Mouse (Mus musculus): ENCODE measurements around the gene Dmrt3. TPM values are rescaled to one million over a fixed set of nuclear protein-coding genes. Genes with fewer than 3 reads are reported as not detected.

Gene Dmrt3
- polyA plus RNA-seq, 1 experiment: 1.4 TPM

DNA sequence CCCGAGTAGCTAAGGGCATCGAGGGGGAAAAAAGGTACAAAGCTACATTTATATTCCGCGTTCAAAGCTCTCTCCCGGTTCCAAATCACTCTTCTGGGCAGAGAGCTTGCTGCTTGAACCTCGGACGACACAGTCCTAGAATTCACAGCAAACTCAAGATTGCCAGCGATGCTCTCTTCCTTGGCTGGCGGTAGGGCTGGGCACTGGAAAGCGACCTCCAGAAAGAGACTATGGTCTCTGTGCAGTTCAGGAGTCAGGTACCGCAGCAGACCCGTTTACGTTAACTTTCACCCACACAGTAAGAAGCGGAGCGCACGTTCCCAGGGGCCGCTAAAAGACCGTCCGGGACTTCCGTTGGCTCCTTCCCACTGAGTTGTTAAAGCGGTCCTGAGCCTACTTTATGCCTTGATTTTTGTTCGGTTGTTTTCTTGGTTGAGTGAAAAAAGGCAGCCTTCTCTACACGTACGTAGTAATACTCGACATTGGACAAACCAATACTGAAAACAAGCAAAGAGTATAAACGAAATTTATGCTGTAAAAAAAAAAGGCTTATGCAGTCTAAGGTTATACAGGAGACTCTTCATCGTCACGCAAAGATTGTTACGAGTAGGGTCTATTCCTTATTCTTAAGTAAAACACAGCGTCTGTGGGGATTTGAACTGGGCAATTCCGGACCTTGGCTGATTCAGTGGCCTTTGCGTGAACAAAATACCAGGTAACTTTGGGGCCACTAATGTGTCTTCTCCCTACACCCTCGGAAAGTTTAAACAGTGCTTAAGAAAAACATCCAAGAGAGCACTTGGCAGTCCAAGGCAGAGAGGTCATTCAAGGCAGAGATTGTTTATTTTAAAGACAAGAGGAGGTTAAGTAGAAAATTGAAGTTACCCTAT lies 895 bp upstream of the Dmrt3 start:
- Histone ChIP-seq H3K4me3 (ENCODE audit: low read depth, low read length) (no peak overlapping the region), H3K27me3 (ENCODE audit: control insufficient read depth, insufficient read depth, low read length, poor library complexity, severe bottlenecking) (peaks cover 32% of the 10 kb centered on the region), H3K27ac (ENCODE audit: insufficient read depth, low read length) (no peak overlapping the region), H3K9ac (ENCODE audit: low read depth, poor library complexity, severe bottlenecking) (peak overlapping the region; percentile 81; the same call in 1 of the 2 replicates), H3K4me1 (ENCODE audit: control insufficient read depth, insufficient read depth, low read length) (no peaks in the 10 kb centered on the region), H3K36me3 (ENCODE audit: control insufficient read depth, insufficient read depth, low read length, poor library complexity, severe bottlenecking) (no peaks in the 10 kb centered on the region), H3K9me3 (replicated peaks; ENCODE audit: control insufficient read depth, insufficient read depth, low read length, poor library complexity, severe bottlenecking) (no peaks in the 10 kb centered on the region)
- TF ChIP-seq CTCF (IDR thresholded peaks at IDR 0.05; ENCODE audit: low read depth, low read length): no peak
- TF ChIP-seq EP300 (IDR thresholded peaks at IDR 0.05; ENCODE audit: insufficient read depth, low read depth, low read length): no peak
- TF ChIP-seq POLR2A (IDR thresholded peaks at IDR 0.05; ENCODE audit: insufficient read depth, low read length): no peak

- no peaks in the 10 kb centered on the region for H3K36me3 ChIP-seq (ENCODE audit: control insufficient read depth, insufficient read depth, low read length, poor library complexity, severe bottlenecking)
- peak overlapping the region; percentile 71 for H3K4me3 ChIP-seq (ENCODE audit: low read depth, low read length)
- no peak overlapping the region for H3K27ac ChIP-seq (ENCODE audit: insufficient read depth, low read length)
- peak overlapping the region; percentile 81 for H3K9ac ChIP-seq (ENCODE audit: low read depth, poor library complexity, severe bottlenecking)
- H3K9me3 ChIP-seq (replicated peaks; ENCODE audit: control insufficient read depth, insufficient read depth, low read length, poor library complexity, severe bottlenecking): no peaks in the 10 kb centered on the region
- peaks cover 32% of the 10 kb centered on the region for H3K27me3 ChIP-seq (ENCODE audit: control insufficient read depth, insufficient read depth, low read length, poor library complexity, severe bottlenecking)
- H3K4me1 ChIP-seq (ENCODE audit: control insufficient read depth, insufficient read depth, low read length): no peaks in the 10 kb centered on the region
- TF ChIP-seq POLR2A (IDR thresholded peaks at IDR 0.05; ENCODE audit: insufficient read depth, low read length) (no peak), EP300 (IDR thresholded peaks at IDR 0.05; ENCODE audit: insufficient read depth, low read depth, low read length) (no peak), CTCF (IDR thresholded peaks at IDR 0.05; ENCODE audit: low read depth, low read length) (no peak)
These were observed 460 bp downstream of the Dmrt3 start for GRCm38 (mm10) chr19:25610411-25611111.

DNA sequence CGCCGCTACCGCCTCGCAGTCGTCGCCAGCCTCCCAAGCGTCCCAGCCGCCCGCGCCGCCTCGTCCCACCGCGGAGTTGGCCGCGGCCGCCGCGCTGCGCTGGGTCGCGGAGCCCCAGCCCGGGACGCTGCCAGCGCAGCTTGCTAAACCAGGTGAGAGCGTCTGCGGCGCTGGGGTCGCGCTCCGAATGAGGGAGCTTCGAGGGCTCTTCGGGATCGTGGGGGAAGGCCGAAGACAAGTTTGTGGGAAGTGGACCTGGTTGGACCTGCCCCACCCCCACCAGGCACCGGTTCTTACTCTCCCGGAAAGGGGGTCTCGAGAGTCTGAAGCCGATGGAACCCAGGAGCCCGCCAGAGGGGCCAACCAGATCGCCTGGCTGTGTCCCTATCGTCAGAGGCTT lies 1.0 kb downstream of the Dmrt3 start:
- Histone ChIP-seq H3K27me3 (ENCODE audit: control insufficient read depth, insufficient read depth, low read length, poor library complexity, severe bottlenecking) (peaks cover 32% of the 10 kb centered on the region), H3K9ac (ENCODE audit: low read depth, poor library complexity, severe bottlenecking) (peak overlapping the region; percentile 81), H3K27ac (ENCODE audit: insufficient read depth, low read length) (no peak overlapping the region), H3K9me3 (replicated peaks; ENCODE audit: control insufficient read depth, insufficient read depth, low read length, poor library complexity, severe bottlenecking) (no peaks in the 10 kb centered on the region), H3K4me3 (ENCODE audit: low read depth, low read length) (peak overlapping the region; percentile 71), H3K4me1 (ENCODE audit: control insufficient read depth, insufficient read depth, low read length) (no peaks in the 10 kb centered on the region), H3K36me3 (ENCODE audit: control insufficient read depth, insufficient read depth, low read length, poor library complexity, severe bottlenecking) (no peaks in the 10 kb centered on the region)
- no peak for TF ChIP-seq EP300 (IDR thresholded peaks at IDR 0.05; ENCODE audit: insufficient read depth, low read depth, low read length)
- no peak for TF ChIP-seq POLR2A (IDR thresholded peaks at IDR 0.05; ENCODE audit: insufficient read depth, low read length)
- TF ChIP-seq CTCF (IDR thresholded peaks at IDR 0.05; ENCODE audit: low read depth, low read length): no peak

DNA sequence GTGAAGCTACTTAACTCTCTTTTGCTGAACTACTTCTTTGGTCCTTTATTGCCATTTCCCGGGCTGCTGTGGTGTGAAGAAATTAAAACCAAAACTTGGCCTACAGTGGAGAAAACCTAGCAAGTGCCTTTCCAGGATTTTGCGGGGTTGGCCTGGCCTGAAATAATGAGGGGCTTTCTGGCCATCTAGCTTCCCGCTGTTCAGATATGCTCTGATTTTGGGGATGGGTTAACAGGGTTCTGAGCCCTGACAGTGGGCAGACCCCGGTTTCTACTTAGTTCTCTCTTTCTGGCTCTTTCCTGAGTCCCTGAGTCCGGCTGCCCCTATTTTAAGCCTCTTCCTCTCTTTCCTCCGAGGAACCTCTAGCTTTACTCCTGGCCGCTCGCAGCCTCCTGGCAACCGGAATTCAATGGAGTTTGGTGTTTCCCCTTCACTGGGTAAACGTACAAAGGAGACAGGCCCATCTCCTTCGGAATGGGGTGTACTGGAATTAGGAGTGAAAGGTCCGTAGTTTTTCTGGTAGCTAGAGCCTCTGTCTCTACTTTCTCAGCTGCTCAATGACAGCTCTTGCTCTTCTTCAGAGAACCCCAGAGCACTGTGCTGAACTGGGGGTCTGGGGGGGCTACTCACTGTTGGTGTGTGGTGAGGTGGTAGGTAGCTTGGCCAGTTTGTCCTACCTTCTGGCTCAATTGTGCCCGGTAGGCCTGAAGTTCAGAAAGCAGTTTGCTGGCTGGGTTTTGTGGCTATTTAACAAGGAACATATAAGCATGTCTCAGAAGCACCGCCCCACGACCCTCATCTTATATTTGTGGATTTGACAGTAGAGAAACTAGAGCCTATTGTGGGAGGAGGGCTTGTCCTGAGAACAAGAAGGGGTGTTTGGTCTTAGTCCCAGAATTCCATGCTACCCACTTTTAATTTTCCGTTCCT lies 2.0 kb downstream of the Dmrt3 start:
- Histone ChIP-seq H3K27me3 (ENCODE audit: control insufficient read depth, insufficient read depth, low read length, poor library complexity, severe bottlenecking) (peaks cover 30% of the 10 kb centered on the region), H3K4me1 (ENCODE audit: control insufficient read depth, insufficient read depth, low read length) (no peaks in the 10 kb centered on the region), H3K36me3 (ENCODE audit: control insufficient read depth, insufficient read depth, low read length, poor library complexity, severe bottlenecking) (no peaks in the 10 kb centered on the region), H3K4me3 (ENCODE audit: low read depth, low read length) (no peak overlapping the region), H3K9ac (ENCODE audit: low read depth, poor library complexity, severe bottlenecking) (no peak overlapping the region), H3K27ac (ENCODE audit: insufficient read depth, low read length) (no peak overlapping the region), H3K9me3 (replicated peaks; ENCODE audit: control insufficient read depth, insufficient read depth, low read length, poor library complexity, severe bottlenecking) (no peaks in the 10 kb centered on the region)
- TF ChIP-seq POLR2A (IDR thresholded peaks at IDR 0.05; ENCODE audit: insufficient read depth, low read length) (no peak), EP300 (IDR thresholded peaks at IDR 0.05; ENCODE audit: insufficient read depth, low read depth, low read length) (no peak), CTCF (IDR thresholded peaks at IDR 0.05; ENCODE audit: low read depth, low read length) (no peak)

DNA sequence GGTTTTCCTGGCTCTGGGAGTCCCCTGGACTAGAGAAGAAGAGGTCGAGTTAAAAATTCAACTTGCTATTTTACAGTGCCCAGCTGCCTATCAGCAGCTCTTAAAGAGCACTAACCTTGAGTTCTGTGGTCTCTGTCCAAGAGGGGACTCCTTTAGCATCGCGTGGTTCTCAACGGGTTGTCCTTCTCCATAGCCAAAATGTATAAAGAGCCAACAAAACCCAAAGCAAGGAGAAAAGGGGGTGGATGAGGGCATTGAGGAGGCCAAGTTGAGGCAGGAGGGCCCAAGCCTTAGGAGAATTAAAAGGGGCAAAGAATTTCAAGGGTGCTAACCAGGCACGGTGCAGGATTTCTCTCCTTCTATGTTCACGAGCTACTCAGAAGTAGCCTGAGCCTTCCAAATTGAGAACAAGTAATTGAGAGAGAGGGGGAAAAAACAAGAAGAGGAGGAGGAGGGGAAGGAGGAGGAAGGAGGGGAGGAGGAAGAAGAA lies 2.8 kb downstream of the Dmrt3 start:
- Histone ChIP-seq H3K27me3 (ENCODE audit: control insufficient read depth, insufficient read depth, low read length, poor library complexity, severe bottlenecking) (peaks cover 24% of the 10 kb centered on the region), H3K9ac (ENCODE audit: low read depth, poor library complexity, severe bottlenecking) (no peak overlapping the region), H3K36me3 (ENCODE audit: control insufficient read depth, insufficient read depth, low read length, poor library complexity, severe bottlenecking) (no peaks in the 10 kb centered on the region), H3K9me3 (replicated peaks; ENCODE audit: control insufficient read depth, insufficient read depth, low read length, poor library complexity, severe bottlenecking) (no peaks in the 10 kb centered on the region), H3K4me3 (ENCODE audit: low read depth, low read length) (no peak overlapping the region), H3K27ac (ENCODE audit: insufficient read depth, low read length) (no peak overlapping the region), H3K4me1 (ENCODE audit: control insufficient read depth, insufficient read depth, low read length) (no peaks in the 10 kb centered on the region)
- TF ChIP-seq POLR2A (IDR thresholded peaks at IDR 0.05; ENCODE audit: insufficient read depth, low read length): no peak
- no peak for TF ChIP-seq EP300 (IDR thresholded peaks at IDR 0.05; ENCODE audit: insufficient read depth, low read depth, low read length)
- TF ChIP-seq CTCF (IDR thresholded peaks at IDR 0.05; ENCODE audit: low read depth, low read length): no peak
